Mouse (Mus musculus) C2C12 (cell line): ENCODE measurements around the gene Taf9b. TPM values are rescaled to one million over a fixed set of nuclear protein-coding genes. Genes with fewer than 3 reads are reported as not detected.

Experiments used
- H3K27me3 ChIP-seq: one replicate; pipeline ENCODE4 v1.6.1; 2011; ENCODE audit not compliant: control insufficient read depth, insufficient read depth, insufficient read length
- H3K36me3 ChIP-seq: one replicate; pipeline ENCODE4 v1.6.1; 2011; ENCODE audit not compliant: control insufficient read depth, insufficient read depth
- H3K4me3 ChIP-seq: one replicate; pipeline ENCODE4 v1.5.1; 2011; ENCODE audit warnings: mild to moderate bottlenecking, control low read depth; ENCODE audit not compliant: poor library complexity, insufficient read depth, severe bottlenecking
- H3K79me2 ChIP-seq: one replicate; pipeline ENCODE4 v1.6.1; 2011; ENCODE audit not compliant: control insufficient read depth, insufficient read depth
- H3K79me3 ChIP-seq: one replicate; pipeline ENCODE4 v1.6.1; 2011; ENCODE audit warnings: low read depth, control low read depth
- H3ac ChIP-seq: one replicate; pipeline ENCODE3; 2011; ENCODE audit warnings: low read depth; ENCODE audit not compliant: control insufficient read depth, insufficient read length
- CEBPB ChIP-seq: IDR thresholded peaks from one replicate; pipeline ENCODE4 v1.6.1; 2011; ENCODE audit warnings: low read depth, mild to moderate bottlenecking, control low read depth, moderate library complexity
- CTCF ChIP-seq: IDR thresholded peaks from one replicate; pipeline ENCODE4 v1.5.1; 2011; ENCODE audit not compliant: control insufficient read depth, insufficient read depth, insufficient read length
- FOSL1 ChIP-seq: IDR thresholded peaks from one replicate; pipeline ENCODE4 v1.8.0; 2011; ENCODE audit warnings: mild to moderate bottlenecking, low read length; ENCODE audit not compliant: poor library complexity, insufficient read depth, severe bottlenecking
- MAX ChIP-seq: IDR thresholded peaks from one replicate; pipeline ENCODE4 v1.6.1; 2011; ENCODE audit warnings: mild to moderate bottlenecking, control low read depth
- MYOD1 ChIP-seq: IDR thresholded peaks from one replicate; pipeline ENCODE4 v1.6.1; 2011; ENCODE audit warnings: low read depth; ENCODE audit not compliant: control insufficient read depth, insufficient read length
- MYOG ChIP-seq: IDR thresholded peaks from one replicate; pipeline ENCODE4 v1.6.1; 2011; ENCODE audit not compliant: control insufficient read depth, insufficient read length; ENCODE audit errors: extremely low read depth
- USF1 ChIP-seq: IDR thresholded peaks from one replicate; pipeline ENCODE4 v1.6.1; 2011; ENCODE audit warnings: low read depth, mild to moderate bottlenecking, control low read depth, moderate library complexity
- long read RNA-seq, 2 experiments: library from polyadenylated mRNA; unstranded; transcript quantifications; one replicate each; pipeline ENCODE4 v2.0.0; 2019 to 2020
- polyA plus RNA-seq: library from polyadenylated mRNA; unstranded; fragments of >200 nt; fragmentation: generic; extraction: Trizol; gene quantifications from one replicate; pipeline ENCODE4 v1.2.1, GENCODE M21; 2012; ENCODE audit warnings: missing spikeins

The Taf9b gene
- polyA plus RNA-seq, result 1.6 TPM
- long read RNA-seq, experiment 1, transcript Taf9b-201 (7 exons, 2,633 nt), result major isoform, 5 of 5 reads
- long read RNA-seq, experiment 1, partial matches to known transcripts, result 0 of 5 reads
- long read RNA-seq, experiment 1, other reads (novel, unspliced or antisense), result 0 of 5 reads
- long read RNA-seq, experiment 2, transcript Taf9b-201 (7 exons, 2,633 nt), result major isoform, 21 of 21 reads
- long read RNA-seq, experiment 2, partial matches to known transcripts, result 0 of 21 reads
- long read RNA-seq, experiment 2, other reads (novel, unspliced or antisense), result 0 of 21 reads

GRCm38 (mm10) chrX:106221058-106221457 is at the start of gene Taf9b:
Gene Taf9b (minus strand): TSS chrX:106221158.
- H3K27me3 ChIP-seq, result no peaks in the 10 kb centered on the region
- no peaks in the 10 kb centered on the region for H3K79me2 ChIP-seq
- no peak for TF ChIP-seq FOSL1
- no peak for TF ChIP-seq CTCF
- no peak for TF ChIP-seq MAX
- TF ChIP-seq CEBPB, result no peak
- no peak for TF ChIP-seq USF1
- no peak for TF ChIP-seq MYOD1
- no peak for TF ChIP-seq MYOG
- no peak within 1 kb of the TSS for H3K4me3 ChIP-seq
- no peak within 1 kb of the TSS for H3ac ChIP-seq
- no peaks in the 10 kb centered on the region for H3K79me3 ChIP-seq
- H3K36me3 ChIP-seq, result no peaks in the 10 kb centered on the region

DNA sequence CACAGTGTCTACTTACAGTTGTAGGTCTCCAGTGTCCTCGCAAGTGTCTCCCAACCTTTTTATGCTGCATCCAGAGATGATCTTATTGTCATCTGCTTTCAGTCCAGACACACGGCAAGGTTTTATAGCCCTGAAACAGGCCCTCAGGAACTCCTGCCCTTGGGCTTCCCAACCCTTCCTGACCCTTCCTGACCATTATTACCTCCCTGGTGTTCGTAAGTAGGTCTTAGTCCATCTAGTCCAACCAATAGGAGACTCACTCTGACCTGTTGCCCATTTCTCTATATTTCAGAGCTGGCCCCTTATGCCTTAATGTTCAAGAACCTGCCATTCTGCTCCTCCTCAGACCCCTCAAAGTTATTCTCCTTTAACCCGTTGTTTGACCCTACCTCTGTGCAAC is 34.3 kb upstream of the Taf9b start, which contains the start of gene Fnd3c2:
TSS of gene Fnd3c2 (minus strand) at position 101 of the 400 bp plus-strand sequence.
- no peak within 1 kb of the TSS for H3ac ChIP-seq
- no peak for TF ChIP-seq MYOD1
- TF ChIP-seq CEBPB, result no peak
- no peak for TF ChIP-seq USF1
- TF ChIP-seq MAX, result no peak
- TF ChIP-seq CTCF, result no peak
- TF ChIP-seq MYOG, result no peak
- no peak for TF ChIP-seq FOSL1
- H3K79me2 ChIP-seq, result no peaks in the 10 kb centered on the region
- no peak within 1 kb of the TSS for H3K4me3 ChIP-seq
- H3K36me3 ChIP-seq, result no peaks in the 10 kb centered on the region
- H3K27me3 ChIP-seq, result no peaks in the 10 kb centered on the region
- H3K79me3 ChIP-seq, result no peaks in the 10 kb centered on the region

- peak overlapping the region; percentile 64 for H3ac ChIP-seq
- H3K79me2 ChIP-seq, result no peaks in the 10 kb centered on the region
- H3K36me3 ChIP-seq, result no peaks in the 10 kb centered on the region
- H3K4me3 ChIP-seq, result peak overlapping the region; percentile 26
- H3K27me3 ChIP-seq, result no peaks in the 10 kb centered on the region
- no peaks in the 10 kb centered on the region for H3K79me3 ChIP-seq
- TF ChIP-seq FOSL1 (no peak), MAX (no peak), USF1 (no peak), CTCF (no peak), MYOD1 (no peak), MYOG (no peak), CEBPB (no peak)
Measured at GRCm38 (mm10) chrX:106219171-106220032, 1.6 kb downstream of the Taf9b start.

DNA sequence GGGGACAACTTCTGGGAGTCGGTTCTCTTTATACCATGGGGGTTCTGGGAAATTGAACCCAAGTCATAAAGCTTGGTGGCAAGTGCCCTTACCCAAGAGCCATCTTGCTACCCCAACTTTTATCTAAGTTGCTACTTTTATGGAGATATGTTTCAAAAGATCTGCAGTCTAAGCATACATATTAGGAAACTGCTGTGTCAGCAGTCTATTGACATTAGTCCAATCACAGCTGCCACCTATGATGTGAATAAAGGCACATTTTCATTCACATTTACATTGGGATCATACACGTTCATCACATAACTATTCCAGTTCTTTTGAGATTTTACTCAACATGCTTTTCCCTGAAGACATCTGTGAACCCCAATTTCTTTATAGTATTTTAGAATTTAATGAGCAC is 11.9 kb downstream of the Taf9b start:
- Histone ChIP-seq H3K79me2 (no peaks in the 10 kb centered on the region), H3K79me3 (no peaks in the 10 kb centered on the region), H3K27me3 (no peaks in the 10 kb centered on the region), H3K36me3 (peaks cover 10% of the 10 kb centered on the region), H3K4me3 (no peak overlapping the region), H3ac (no peak overlapping the region)
- TF ChIP-seq MYOG (no peak), CTCF (no peak), CEBPB (no peak), MYOD1 (no peak), FOSL1 (no peak), MAX (no peak), USF1 (no peak)

DNA sequence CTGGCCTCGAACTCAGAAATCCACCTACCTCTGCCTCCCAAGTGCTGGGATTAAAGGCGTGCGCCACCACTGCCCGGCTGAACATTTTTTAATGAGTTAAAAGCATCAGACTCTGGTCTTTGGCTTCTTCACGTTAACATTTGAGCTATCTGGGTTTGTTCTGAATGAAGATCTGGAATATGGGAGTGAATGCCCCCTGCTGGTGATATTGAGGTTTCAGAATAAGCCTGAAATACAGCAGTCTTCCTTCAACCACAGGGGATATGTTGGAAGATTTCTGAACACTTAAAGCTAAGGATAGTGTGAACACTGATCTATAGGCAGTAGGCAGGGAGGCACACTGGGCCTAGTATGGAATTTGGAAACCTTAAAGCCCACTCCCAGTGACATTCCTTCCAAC is 22.1 kb downstream of the Taf9b start:
- Histone ChIP-seq H3K36me3 (peaks cover 71% of the 10 kb centered on the region), H3ac (no peak overlapping the region), H3K27me3 (no peaks in the 10 kb centered on the region), H3K4me3 (no peak overlapping the region), H3K79me3 (peaks cover 16% of the 10 kb centered on the region), H3K79me2 (peaks cover 6% of the 10 kb centered on the region)
- TF ChIP-seq CEBPB, result no peak
- TF ChIP-seq USF1, result no peak
- no peak for TF ChIP-seq FOSL1
- TF ChIP-seq MYOD1, result no peak
- TF ChIP-seq MAX, result no peak
- no peak for TF ChIP-seq MYOG
- TF ChIP-seq CTCF, result no peak
